Mouse (Mus musculus) urinary bladder, adult 18-20 months (tissue): ENCODE results near the gene Eif4ebp2.
A peak's percentile ranks its signal among the peaks of the same experiment; 100 is the strongest.
"Not testable (repeated sequence)": the region's sequence is repeated elsewhere in the genome, so short reads cannot be mapped to it uniquely, and the experiment has no call there.

Experiments used
- DNase-seq, 2 experiments: peaks; one replicate each; pipeline ENCODE4 v3.0.0; 2022; ENCODE audit warnings: low spot score in 2 of 2, mixed read lengths in 2 of 2

The Eif4ebp2 gene

DNA sequence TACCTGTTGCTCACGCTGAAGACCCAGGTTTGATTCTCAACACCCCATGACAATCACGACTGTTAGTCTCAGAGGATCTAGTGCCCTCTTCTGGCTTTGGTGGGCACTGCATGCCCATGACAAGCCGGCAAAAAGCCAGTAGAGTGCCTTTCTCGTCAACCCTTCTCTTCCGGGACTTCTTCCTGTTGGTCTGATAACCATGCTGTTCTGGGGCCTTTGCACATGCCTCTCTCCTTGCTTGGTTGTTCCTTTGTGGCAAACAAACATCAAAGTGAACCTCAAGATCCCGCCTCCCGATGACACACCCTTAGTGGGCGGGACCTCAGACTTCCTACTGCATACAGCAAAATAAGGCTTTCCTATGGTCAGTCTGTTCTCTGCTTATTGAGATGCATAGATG is 13.8 kb upstream of the Eif4ebp2 start:
- no peak for DNase-seq

DNA sequence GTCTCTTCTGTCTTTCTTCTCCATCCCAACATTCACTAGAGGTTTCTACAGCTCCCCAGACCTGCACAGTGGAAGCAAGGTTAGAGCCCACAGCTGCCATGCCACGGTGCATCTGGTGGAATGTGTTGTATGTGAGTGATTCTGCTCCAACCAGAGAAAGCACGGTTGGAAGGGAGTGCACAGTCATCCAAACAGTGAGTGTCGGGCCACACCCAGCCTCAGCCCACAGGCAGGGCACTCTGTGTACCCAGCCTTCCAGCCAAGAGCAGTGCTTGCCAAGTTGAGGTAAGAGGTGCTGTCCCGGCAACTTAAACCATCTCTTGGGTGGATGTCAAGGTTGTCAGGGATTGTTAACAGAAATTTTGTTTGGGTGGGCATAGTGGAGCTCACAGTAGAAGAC is 12.5 kb upstream of the Eif4ebp2 start:
- peak in 1 of 2 experiments; percentile 31 for DNase-seq

DNA sequence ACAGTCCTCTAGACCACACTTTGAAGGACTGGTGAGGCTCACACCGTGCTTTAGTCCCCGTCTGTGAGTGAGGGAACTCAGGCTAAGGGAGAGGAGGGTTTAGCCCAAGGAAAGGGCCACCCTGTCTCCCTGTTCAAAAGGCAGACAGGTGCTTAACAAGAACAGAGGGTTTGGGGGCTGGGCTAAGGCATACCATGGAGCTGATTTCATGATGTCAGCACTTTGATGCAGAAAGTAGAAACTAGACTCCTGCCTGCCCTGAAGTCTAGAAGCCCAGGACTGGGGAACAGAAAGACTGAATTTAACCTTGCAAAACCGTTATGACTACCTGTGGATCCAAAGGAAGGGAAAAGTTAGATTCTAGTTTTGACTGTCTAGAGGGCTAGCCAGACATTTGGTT is 4.7 kb upstream of the Eif4ebp2 start:
- DNase-seq, result no peak

DNA sequence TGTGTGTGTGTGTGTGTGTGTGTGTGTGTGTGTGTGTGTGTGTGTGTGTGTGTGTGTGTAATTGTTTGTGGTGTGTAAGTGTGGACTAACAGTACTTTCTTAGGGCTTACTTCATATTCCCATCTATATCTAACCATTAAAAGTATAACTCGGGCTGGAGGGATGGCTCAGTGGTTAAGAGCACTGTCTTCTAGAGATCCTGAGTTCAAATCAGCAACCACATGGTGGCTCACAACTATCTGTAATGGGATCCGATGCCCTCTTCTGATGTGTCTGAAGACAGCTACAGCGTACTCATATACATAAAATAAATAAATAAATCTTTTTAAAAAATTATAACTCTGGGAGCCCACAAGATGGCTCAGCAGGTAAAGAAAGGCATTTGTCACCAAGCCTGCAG is 710 bp upstream of the Eif4ebp2 start:
- DNase-seq, result not testable (repeated sequence)

DNA sequence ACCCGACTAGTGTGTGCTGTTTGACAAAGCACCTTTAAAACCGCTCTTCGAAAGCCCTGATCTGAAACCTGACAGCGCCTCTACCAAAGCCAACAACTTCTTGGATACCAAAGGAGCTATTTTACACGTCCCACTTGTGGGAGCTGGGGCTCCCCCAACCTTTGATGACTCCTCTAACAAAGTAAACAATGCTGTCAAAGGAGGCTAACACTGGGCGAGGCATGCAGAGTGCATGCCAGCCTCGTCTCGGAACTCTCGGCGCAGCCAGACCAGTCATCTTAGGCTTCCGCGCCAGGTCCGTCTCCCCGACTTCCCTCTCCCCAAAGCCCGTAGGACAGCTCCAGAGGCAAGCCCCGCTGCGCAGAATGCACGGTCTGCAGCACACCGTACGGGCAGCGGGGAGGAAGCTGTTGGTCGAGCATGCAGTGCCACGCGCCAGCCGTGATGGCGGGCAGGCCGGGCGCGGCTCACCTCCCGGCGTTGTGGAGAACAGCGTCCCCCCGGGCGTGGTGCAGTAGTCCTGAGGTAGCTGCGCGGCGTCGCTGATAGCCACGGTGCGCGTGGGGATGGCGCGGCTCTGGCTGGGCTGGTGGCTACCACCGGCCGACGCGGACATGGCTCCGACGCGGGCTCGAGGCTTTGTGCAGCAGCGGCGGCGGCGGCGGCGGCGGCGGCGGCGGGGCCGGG is 387 bp downstream of the Eif4ebp2 start:
- DNase-seq, result peak in 1 of 2 experiments; percentile 49

DNA sequence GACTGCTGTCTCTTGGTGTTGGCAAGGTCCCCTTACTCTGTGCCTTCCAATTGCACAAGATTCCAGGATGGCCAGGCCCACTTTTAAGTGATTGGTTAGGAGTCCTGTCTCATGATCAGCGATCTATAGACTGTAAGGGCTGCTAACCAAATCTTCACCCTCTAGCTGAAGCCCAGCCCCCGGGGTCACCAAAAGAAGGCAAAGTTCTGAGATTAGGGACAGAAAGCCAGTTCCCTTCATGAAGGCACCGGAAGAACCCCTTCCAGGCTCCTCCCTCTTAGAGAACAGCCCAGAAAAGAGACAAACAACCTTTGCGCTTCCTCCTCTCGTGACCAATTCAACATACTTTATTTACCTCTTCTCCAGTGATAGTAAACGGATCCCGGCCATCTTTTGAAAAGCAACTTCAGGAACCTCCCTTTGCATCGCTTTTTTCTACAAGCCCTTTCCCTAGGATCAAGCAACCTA is 964 bp downstream of the Eif4ebp2 start:
- DNase-seq, result no peak

DNA sequence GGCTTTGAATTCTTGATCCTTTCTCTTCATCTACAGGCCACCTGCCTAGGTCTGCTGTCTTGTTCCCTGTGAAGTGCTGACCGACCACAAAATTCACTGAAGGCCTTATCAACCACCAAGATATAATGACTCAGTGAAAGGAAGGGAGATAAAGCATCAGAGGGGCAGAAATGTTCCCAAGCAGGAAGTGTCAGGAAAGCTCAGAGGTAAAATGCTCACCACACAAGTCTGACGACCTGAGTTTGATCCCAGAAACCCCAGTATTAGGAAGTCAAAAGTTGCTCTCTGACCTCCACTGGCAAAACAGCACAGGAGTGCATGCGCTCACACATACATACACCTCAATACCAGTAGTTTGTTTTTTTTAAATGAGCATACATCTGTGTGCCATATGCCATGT is 3.6 kb downstream of the Eif4ebp2 start:
- DNase-seq, result no peak

DNA sequence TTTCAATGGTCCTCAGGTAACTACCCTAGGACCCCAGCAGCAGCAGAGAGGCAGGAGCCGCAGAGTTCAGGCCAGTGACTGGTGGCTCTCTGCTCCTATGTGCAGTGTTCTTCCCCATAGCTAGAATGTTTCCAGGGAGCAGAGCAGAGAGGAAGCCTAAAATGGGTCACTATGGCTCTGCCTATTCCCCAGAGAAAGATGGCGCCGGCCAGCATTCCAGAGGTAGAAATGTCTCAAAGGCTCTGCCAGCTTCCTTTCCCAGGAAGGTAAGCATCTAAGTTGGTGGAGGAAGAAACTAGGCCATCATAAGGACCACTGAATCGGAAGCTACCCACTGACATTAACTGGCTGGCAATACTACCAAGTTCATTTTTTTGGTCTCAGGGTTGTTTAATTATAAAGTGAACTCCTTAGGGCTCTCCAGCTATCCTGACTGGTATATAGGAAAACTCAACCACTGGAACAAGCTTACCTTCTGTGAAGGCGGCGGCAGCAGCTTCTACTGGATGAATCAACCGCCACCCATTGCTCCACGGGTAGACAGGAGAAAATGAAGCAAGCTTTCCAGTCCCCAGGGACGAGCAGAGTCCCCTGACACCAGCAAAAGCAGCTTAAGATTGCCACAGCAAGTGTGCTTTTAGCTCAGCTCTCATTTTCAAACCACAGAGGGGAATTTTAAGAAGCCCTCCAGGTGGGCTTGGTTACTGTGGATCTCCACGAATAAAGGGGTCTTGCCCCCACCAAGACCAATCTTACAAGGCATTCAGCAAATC is 4.7 kb downstream of the Eif4ebp2 start:
- no peak for DNase-seq

DNA sequence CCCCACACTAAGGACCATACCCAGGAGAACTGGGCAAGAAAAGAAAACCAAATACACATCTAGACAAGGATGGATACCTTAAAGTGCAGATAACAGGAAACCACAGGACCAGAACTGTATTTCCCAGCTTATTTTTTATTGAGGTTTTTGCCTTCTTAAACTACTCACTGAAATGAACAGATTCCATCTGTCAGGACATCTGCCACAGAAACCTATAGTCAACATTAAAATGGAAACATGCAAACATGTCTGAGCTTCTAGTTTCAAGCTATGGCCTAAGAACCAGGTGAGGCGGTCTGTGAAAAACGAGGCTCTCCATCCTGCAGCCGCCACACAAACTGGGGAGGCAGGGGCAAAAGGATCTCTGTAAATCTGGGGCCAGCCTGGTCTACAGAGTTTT is 7.4 kb downstream of the Eif4ebp2 start:
- no peak for DNase-seq

DNA sequence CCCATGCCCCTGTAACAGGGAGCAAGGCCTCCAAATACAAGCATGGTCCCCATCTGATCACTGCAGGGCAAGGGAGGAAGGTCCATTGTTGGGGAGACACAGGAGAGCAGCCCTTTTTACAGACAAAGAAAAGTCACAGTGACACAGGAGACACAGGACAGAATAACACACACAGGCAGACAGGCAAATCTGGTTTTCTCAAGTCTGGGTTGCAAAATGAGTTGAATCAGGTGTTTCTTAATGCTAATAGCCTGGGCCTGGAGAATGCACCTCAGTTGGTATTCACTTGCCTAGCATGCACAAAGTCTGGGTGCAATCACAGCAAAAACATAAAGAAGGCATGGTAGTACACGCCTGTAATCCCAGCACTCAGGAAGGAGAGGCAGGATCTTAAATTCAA is 8.6 kb downstream of the Eif4ebp2 start:
- DNase-seq, result no peak

DNA sequence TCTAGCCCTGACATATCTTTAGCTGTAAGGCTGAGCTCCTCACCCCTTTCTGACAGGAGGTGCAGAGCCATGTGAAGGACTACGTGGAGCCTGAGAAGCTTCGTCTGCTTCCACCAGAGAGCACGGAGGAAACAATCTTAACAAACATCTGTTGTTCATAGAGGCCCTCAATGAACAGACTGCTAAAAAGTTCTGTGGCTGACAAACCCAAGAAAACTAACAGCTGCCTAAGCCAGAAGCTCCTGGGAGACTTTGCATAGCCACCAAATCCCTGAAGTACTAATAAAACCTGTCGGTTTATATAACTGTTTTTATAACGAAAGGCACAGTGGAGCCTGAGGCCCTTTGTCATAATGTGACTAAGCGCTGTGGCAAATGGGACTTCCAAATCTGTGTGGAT is 9.0 kb downstream of the Eif4ebp2 start:
- no peak for DNase-seq

DNA sequence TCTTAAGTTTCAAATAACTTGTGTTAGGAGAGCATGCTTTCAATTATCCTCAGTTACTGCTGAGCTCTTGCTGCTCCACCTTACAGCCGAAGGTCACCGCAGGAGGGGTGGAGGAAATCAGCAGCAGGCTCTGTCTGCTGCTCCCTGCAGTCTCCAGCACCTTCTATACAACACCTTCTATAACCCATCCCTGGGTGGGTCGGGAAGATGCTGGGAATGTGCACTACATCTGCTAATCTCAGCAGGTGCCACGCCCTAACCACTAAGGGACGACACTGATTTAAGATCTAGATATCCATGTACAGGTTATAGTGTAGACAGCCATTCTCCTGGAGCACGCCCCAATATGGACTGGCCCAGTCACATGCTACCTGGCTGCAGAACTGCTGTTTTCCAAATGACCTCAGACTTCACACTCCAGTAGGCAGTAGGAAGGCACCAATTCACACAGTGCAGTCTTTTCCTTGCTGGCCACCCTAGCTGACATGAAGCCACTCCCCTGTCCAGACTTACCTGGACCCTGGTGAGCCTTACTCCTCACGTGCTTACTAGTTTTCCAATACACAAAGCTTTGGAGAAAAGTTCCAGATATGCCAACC is 12.2 kb downstream of the Eif4ebp2 start:
- DNase-seq, result no peak

DNA sequence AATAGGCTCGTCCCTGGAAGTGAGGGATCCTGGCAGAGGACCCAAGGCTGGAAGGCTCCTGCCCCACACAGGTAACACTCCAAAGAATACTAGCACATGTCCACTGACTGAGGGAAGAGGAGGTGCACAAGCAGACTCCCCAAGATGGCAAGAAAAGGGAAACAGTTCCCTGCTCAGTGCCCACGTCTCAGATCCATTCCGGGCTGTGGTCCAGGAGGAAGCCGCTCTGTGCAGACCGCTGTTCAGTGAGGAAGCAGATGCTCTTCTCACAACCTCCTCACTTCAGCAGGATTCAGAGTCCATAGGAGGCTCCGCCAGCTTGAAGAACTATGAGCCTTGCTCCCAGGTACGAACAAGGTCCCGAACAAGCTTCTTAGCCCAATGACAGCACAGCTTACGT is 21.1 kb downstream of the Eif4ebp2 start:
- no peak for DNase-seq

DNA sequence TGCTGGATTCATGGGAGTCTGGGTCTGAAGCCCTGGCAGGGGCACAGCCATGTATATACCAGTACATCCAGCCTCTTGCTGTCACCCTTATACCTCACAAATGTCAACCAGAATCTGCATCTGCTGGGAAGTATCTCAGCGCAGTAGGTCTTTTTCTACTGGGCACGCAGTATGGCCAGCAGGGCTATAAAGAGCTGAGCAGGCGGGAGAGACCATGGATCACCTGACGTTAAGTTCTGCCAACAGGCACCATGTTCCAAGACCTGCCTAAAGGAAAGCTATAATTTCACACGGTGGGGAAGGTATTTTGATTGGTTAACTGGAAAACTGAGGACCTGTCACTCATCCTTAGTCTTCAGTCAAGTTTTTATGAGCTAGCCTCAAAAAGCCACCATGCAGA is 23.4 kb downstream of the Eif4ebp2 start:
- DNase-seq, result no peak

DNA sequence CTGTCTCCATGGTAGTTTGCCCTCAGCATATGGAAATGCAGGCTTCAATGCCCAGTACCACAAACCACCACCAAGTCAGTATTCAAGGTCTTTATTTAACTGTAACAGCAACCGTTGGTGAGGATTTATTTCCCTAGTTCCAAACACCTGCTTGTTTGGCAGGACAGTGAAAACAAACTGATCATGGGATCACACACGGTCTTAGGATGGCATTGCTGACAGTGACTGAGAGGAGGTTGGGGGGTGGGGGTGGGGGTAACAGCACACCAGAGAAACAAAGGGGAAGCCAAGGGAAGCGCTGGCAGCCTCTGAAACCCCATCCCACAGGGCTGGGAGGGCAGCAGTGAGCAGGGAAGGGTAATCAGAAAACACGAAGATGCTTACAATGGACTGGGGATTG is 24.0 kb downstream of the Eif4ebp2 start:
- DNase-seq, result no peak

DNA sequence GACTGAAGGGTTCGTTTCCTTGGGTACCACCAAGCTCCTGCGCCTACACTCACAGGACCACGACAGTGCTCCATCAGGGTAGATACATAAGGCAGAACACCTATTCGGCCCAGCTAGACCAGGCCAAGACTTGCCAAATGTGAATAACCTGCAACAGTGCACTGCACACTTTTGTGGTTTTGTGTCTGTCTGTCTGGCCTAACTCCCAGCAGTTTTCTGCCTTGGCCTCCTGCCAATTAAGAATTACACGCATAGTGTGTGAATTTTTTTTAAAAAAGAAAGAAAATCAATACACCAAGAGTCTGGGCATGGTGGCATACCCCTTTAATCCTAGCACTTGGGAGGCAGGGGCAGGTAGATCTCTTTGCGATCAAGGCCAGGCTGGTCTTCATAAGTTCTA is 24.5 kb downstream of the Eif4ebp2 start:
- DNase-seq, result no peak

DNA sequence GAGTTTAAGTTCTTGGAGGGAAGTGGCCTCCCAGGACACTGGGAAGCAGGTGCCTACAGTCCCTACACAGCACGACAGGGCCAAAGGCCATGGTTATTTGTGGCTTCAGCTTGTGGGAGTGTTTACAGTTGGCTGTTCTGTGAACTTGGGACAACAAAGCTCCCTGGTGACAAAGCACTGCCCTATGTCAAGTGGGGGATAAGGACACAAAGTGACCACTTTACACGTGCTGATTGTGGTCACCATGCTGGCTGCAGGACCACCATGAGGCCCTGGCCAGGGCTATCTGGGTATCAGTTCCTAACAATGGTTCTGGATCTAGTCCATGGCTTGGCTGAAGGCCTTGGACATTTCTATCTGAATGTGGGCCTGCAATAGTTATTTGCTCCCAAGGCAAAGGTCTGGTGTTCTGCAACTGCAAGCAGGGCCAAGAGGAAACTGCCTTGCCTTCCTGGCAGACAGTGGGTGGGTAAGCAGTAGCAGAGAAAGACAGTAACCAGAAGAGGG is 26.2 kb downstream of the Eif4ebp2 start:
- DNase-seq, result no peak

DNA sequence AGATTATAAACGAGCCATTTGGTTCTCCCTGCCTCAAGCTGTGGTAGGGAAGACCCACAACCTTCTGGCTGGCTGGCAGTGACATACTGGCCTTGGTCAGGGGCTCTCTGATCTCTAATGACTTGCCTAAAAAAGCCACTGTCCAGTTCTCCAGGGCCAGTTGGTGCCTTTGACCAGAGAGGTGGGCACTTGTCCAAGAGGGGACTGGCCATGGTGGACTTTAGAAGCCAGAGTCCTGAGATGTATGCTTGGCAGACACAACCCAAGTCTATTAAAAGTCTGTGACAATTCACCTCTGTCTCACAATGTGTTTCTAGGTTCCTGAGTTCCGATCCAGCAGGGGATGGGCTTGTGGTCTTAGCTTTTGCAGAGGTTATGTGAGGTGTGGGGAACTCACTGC is 27.4 kb downstream of the Eif4ebp2 start:
- no peak for DNase-seq

DNA sequence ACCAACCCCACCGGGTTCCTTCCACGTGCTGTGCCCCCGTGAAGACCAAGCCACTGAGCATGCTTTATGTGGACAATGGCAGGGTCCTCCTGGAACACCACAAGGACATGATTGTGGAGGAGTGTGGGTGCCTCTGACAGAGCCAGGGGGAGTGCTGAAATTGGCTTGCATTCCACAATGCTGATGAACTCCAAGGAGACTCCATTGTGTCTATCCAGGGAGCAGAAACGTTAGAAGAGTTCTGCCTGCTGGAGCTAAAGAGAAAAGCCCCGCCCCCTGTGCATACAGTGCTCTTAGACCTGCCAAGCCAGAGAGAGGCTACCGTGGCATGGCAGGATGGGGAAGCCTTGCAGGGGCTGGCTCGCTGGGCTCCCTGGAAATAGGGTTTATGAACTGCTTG is 28.0 kb downstream of the Eif4ebp2 start:
- DNase-seq, result no peak

DNA sequence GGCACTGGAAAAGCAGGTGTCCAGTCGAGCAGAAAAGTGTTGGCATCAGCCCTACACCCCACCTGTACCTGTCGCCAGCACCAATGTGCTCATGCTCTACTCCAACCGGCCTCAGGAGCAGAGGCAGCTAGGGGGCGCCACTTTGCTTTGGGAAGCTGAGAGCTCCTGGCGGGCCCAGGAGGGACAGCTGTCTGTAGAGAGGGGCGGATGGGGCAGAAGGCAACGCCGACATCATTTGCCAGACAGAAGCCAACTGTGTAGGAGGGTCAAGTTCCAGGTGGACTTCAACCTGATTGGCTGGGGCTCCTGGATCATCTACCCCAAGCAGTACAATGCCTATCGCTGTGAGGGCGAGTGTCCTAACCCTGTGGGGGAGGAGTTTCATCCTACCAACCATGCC is 29.2 kb downstream of the Eif4ebp2 start:
- no peak for DNase-seq

DNA sequence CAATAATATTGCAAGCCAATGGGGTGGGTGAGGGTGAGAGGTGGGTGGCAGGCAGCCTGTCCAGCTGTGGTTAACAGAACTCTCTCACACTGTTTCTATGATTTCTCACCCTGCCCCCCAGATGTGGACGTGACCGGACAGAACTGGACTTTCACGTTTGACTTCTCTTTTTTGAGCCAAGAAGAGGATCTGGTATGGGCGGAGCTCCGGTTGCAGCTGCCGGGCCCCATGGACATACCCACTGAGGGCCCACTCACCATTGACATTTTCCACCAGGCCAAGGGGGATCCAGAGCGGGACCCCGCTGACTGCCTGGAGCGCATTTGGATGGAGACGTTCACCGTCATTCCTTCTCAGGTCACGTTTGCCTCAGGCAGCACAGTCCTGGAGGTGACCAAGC is 29.6 kb downstream of the Eif4ebp2 start:
- no peak for DNase-seq

DNA sequence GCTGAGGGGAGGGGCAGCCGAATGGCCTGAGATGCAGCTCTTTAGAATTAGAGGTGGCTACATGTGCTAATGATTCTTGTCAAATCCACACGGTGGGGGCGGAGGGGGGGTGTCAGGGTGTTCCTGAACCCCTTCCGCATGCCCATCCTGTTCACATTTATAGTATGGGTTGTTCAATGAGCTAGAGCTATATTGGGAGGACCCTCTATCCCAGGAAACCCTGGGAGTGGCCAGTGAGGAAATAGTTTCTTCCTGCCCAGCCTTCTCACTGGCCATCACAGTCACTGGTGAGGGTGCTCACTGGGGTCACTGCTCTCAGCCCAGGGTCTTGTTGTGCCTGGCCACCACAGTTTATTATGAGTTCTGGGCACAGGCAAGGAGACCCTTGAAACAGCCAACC is 32.5 kb downstream of the Eif4ebp2 start:
- no peak for DNase-seq

DNA sequence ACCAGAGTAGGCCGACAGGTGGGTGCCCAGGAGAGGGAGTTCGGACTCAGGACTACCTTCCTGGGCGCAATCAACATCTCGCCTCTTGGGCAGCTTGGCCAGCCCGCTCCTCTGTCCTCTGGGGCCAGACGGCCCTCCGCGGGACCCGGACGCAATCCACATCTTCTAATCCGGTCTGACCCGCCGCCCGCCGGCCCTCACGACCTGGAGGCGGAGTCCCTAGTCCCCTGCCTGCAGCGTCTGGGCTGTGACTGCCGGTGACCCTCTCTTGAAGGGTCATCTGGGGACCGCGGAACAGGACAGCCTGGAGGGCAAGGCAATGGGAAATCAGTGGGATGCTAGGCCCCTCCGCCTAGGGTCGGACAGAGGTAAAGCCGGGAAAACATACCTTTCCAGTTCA is 33.3 kb downstream of the Eif4ebp2 start:
- DNase-seq, result no peak
